Comparison of ENCODE assay signal across 9 mouse cellular contexts in the genomic region with DNA sequence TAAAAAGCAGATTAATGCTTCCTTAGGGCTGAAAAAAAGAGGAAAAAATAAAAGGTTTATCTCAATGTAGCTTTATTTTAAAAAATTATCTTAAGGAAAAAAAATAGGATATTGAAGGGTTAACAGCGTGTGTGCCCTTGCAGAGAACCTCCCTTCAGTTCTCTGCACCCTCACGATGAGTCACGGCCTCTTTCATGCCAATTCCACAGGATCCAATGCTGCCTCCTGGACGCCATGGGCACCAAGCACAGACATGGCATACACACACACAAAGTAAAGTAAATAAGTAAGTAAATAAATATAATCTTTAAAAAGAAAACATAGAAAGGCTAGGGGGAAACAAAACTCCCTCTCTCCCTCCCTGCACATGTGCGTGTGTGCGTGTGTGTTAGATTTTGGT. TPM values are rescaled to one million over a fixed set of nuclear protein-coding genes. Genes with fewer than 3 reads are reported as not detected.
"Had no signal": no experiment of that assay in that cellular context is flagged by ENCODE, and none has a peak within 500 bp of the region (broad histone marks: within the 10 kb centered on the region; RNA-seq: fewer than 3 reads in every experiment).

No protein-coding gene starts in this region.

- H3K27me3 ChIP-seq: limb, embryonic 15.5 days; liver, embryonic 12.5 days; midbrain, embryonic 12.5 days had no signal

- DNase-seq: kidney, postnatal 36 days; layer of hippocampus, adult 9-11 months; layer of hippocampus, postnatal 36 days; right cerebral cortex, postnatal 14 days; thymus, postnatal 4 days had no signal

- H3K9ac ChIP-seq: limb, embryonic 15.5 days; liver, embryonic 12.5 days; midbrain, embryonic 12.5 days had no signal

- H3K4me3 ChIP-seq: limb, embryonic 15.5 days; liver, embryonic 12.5 days; midbrain, embryonic 12.5 days had no signal

- H3K4me1 ChIP-seq: midbrain, embryonic 12.5 days had no signal

- ATAC-seq: liver, embryonic 12.5 days had no signal

- H3K9me3 ChIP-seq: limb, embryonic 15.5 days; liver, embryonic 12.5 days; midbrain, embryonic 12.5 days had no signal

- H3K4me2 ChIP-seq: limb, embryonic 15.5 days; liver, embryonic 12.5 days; midbrain, embryonic 12.5 days had no signal

- H3K27ac ChIP-seq: limb, embryonic 15.5 days; liver, embryonic 12.5 days; midbrain, embryonic 12.5 days had no signal

- H3K36me3 ChIP-seq: limb, embryonic 15.5 days; midbrain, embryonic 12.5 days had no signal

RNA-seq across cellular contexts. Expression of gene Ogn, which starts 34.8 kb away (rescaled TPM):
- total RNA-seq: megakaryocyte-erythroid progenitor cell, adult 5-6 weeks had no signal
